Mouse (Mus musculus) heart, postnatal 10 days (tissue): Measurements from ENCODE around the gene Slc24a4. TPM values are rescaled to one million over a fixed set of nuclear protein-coding genes. Genes with fewer than 3 reads are reported as not detected.
A peak's percentile ranks its signal among the peaks of the same experiment; 100 is the strongest.

ENCODE experiments used
- DNase-seq, 2 experiments: peaks; one replicate each; pipeline ENCODE4 v3.0.0; 2021
- intact Hi-C: fragments of 180-260 bp; cut with DNase I; formaldehyde crosslinking; loops from one replicate; pipeline ENCODE4 v1.15.1; 2025
- total RNA-seq, 2 experiments: library from RNA; stranded (reverse); gene quantifications; 2 replicates each; pipeline ENCODE4 v1.2.3; 2021

Gene Slc24a4
- total RNA-seq, 2 experiments from 2014 or later, result 0.84 to 2.0 TPM

DNA sequence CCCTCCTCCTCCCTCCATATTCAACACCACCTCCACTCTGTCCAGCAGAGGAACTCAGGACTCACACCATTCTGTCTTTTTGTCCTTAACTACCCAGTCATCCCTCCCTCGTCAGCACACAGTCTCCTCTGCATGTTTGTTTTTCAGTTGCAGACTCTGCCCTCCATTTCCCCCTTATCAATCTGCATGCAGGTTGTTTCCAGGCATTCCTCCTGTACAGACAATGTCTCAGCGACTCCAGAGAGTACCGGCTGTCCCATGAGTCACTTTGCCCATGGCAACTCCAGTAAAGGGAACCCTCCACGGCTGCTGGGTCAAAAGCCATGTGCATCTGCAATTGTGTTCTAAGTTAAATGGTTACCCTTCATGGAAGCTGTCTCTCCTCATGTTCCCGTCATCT is 170.7 kb downstream of the Slc24a4 start:
- intact Hi-C loops, result no loop called here
- no peak for DNase-seq

DNA sequence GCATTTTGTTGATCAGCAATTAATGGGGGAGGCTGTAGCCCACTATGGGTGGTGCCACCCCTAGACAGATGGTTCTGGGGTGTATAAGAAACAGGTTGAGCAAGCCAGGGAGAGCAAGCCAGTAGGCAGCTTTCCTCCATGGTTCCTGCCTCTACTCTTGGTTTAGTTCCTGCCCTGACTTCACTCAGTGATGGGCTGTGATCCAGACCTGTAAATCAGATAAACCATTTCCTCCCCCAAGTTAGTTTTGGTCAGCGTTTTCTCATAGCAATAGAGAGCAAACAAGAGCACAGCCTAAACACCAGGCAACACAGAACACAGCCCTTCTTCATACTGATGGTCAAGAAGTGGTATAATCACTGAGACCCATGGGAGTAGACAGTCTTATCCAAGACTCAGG is 173.1 kb downstream of the Slc24a4 start:
- DNase-seq, result no peak
- intact Hi-C loops, result no loop called here

DNA sequence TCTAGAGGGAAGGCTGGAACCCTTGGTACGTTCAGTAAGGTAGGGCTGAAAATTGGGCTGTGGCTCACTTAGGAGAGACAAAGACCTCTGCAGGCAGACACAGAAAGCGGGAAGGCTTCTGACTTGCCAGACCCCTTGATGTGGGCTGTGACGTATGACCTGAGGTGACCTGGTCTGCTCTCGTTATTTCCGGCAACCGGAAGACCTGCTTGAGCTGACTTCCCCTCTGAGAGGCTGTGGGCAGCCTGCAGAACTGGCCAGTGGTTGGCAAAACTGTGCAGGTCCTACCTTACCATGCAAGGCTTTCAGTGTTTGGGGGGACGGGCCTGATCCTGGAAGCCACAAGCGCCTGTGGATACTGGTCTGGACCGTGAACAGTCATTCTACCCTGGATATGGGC is 173.8 kb downstream of the Slc24a4 start:
- intact Hi-C loops, result loop anchor here (2.0 kb wide), 1 partner anchor 18 kb away; no protein-coding TSS in a partner anchor
- DNase-seq, result no peak

DNA sequence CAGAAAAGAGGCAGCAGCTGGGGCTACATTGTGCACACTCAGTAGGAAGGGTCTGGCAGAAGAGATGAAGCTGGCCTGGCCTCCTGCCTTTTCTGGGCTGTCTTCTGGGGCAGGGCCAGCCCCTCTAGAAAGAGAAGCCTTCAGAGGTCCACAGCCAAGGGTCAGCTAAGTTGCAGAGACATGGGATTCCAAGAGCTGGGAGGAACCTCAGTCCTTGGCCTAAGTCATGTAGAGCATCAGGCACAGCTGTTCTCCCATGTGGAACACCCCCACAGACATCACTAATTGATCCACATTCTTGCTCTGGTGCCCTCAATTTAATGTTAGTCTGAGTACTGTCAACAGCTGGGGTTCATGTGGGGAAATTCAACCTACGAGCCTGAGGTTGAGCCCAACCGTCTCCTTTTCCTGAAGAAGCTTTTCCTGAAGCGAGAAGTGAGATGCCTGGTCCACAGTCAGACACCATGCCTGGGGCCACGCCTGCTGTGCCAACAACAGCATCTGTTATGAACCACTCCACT is 174.4 kb downstream of the Slc24a4 start:
- peak; percentile 77 to 82 for DNase-seq
- intact Hi-C loops, result loop anchor here (2.0 kb wide), 1 partner anchor 18 kb away; no protein-coding TSS in a partner anchor

DNA sequence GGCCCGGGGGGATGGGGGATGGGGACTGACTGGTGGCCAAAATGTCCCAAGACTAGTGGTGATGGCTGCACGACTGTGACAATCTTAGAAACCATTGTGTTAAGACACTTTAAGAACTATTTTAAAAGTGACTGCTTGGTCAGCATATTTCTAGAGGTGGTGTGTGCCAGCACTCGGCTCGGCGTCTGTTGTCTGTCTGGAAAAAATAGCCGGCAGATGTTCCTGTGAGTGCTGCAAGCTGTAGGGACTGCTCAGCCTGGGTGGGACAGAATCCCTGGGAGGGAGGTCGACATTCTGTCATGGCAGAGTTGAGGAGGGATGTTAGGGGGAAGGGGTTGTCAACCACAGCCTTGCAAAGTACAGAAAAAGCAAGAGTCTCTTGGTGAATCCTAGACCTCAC is 175.3 kb downstream of the Slc24a4 start:
- no peak for DNase-seq
- intact Hi-C loops, result loop anchor here (2.0 kb wide), 1 partner anchor 19 kb away; no protein-coding TSS in a partner anchor

DNA sequence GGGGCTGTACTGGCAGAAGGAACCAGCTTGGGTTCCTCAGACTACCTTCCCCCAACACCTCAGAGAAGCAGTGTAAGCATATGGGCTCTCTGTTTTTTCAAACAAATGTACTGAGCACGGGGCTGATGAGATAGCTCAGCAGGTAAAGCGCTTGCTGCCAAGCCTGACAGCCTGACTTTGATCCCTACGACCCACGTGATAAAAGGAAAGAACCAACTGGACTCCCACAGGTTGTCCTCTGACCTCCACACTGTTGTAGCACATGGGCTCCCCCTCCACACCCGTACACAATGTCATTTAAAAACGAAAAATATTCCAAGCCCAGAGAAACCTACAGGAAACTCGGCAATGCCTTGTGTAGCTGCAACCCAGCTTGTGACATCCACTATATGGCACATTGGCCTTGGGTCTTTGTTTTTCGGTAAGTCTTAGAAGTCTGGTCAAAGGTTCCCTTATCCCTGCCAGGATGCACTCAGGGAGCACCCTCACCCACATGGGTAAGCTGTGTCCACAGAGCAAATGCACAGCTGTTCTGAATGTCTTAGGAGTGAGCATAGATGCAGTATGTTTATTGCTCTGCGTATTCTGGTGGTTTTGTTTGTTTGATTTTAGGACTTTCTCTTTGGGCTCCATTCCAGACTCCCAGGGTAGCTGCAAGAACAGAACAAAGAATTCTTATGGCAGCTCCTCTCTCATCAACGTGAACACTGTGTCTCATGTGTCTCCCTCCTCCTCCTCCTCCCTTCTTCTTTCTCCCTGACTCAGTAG is 176.7 kb downstream of the Slc24a4 start:
- no peak for DNase-seq
- intact Hi-C loops, result no loop called here

DNA sequence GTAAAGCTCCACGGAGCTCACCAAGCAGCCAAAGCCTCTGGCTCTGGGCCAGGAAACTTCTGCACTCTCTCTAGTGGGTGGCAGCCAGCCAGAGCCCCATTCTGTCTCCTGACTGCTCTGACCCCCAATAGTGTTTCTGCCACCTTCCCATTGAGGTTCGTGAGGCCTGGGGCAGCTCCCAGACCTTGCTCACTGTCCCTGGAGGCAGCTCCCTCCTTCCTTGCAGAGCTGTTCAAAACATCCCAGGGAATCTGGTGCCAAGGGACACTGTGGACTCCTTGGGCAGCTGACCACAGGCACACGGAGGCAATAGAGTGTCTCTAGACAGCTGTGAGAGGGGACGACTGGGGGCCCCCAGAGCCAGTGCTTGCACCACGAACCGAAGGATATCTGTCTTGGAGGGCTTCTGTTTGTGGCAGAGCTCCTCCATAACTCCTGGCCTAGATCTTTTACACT is 179.5 kb downstream of the Slc24a4 start:
- intact Hi-C loops, result no loop called here
- DNase-seq, result peak; percentile 79 to 80

DNA sequence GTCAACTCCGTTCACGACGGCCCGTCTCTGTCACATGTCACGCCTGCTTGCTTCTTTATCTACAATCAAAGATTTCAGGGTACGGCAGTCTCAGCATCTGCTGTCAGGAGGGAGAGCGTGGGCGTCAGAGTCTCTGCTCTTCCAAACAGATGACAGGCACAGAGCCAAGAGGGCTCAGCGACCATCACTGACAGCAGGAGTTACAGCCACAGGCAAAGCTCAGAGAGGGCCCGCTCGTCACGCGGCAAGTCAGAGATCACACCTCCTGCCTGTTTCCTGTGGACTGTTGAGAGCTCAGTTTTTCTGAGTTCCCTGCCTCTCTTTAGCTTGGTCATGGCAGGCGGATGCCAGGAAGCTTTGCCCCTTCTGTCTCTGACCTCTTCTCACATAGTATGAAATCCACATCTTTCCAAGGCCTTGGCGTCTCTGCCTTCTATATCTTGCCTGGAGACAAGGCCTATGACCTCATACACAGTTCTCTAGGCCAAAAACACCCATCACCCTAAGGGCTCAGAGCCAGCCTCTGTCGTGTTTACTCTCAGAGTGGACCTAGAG is 180.0 kb downstream of the Slc24a4 start:
- intact Hi-C loops, result no loop called here
- peak; percentile 71 to 81 for DNase-seq

DNA sequence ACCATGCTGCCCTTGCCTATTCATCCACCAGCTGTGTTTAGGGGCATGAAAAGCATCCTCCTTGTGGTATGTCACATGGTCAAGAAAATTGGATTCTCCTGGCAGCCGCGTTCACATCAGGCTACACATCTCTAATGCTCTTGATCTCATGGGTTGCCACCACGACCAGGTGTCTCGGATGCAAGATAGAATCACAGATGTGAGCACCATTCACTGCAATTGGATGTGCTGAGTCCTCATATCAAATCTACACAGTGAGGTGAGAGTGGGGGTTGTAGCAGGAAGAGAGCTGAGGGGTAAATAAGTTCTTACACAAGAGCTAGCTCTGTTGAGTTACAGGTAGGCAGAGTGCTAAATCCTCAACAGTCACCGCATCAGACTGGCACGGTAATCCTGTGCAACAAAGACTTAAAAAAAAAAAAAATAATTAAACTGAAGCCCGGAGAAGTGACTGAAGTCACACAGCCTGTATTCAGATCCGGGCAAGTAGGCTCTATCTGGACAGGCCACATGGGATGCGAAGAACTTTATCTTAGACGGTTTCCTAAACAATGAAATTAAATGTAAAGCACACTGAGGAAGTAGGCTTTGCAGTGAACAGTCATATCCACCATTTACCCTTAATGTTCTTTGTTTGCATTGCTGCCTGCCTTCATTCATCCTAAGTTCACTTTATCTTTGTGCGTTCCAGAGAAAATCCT is 180.7 kb downstream of the Slc24a4 start:
- DNase-seq, result no peak
- intact Hi-C loops, result no loop called here

DNA sequence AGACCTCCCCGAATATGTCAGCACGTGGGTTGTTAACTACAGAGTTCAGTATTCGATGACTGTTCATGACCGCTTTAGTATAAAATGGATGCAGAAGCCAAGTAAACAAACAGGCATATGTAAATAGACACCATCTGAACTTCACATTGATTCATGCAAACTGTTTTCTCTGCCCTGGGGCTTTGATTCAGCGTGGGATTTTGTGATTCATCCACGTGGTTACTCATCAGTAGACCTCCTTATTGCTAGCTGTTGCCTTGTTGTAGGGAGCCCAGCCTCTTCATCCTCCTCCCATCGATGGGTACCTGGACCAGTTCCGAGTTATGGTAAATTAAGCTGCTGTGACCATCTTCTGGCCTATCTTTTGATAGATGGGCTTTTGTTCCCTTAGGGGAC is 181.3 kb downstream of the Slc24a4 start:
- DNase-seq, result no peak
- intact Hi-C loops, result no loop called here

DNA sequence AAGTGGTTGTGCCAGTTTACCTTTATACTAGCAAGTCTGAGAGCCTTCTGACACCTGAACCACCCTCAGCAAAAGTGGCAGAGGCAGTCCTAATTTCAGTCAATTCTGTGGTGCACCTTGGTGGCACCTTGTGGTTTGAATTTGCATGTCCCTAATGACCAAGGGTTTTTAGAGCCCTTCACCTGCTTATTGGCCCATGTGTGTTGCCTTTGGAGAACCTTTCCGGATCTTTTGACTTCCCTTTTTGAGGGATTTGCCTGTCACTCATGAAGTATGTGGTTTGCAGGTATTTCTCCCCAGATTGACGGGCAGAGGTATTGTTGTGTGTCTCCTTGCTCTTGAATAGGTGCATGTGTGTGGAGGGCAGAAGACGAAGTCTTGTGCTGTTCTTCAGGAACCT is 181.7 kb downstream of the Slc24a4 start:
- no peak for DNase-seq
- intact Hi-C loops, result no loop called here

DNA sequence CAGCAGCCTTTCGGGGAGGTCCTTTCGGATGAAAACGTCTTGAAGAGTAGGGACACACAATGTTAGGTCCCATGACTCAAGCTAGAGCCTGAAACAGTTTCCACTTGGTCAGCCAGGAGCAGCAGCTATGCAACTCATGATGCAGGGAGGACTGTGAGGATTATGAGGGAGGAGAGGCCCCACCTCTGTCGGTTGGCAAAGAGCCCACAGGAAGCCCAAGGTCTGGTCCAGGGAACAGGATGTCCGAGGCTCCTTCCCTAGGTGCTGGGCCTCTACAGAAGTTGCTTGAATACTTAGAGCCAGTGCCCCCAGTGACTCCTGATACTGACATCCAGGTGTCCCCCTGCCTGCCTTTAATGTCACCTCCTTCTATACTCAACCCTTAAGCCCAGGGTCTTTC is 182.9 kb downstream of the Slc24a4 start:
- no peak for DNase-seq
- intact Hi-C loops, result no loop called here

Other genes with a start within 250 kb of the Slc24a4 start
- 10 to 100 TPM; 32.1 to 34.5 TPM for gene Trip11, start 215.5 kb upstream of the Slc24a4 start, total RNA-seq
- 10 to 100 TPM in 1 of 2 experiments, 1 to 10 TPM in 1; 9.9 to 14.0 TPM for gene Atxn3, start 170.5 kb upstream of the Slc24a4 start, total RNA-seq
- gene Cpsf2, start 152.7 kb upstream of the Slc24a4 start, total RNA-seq, result 10 to 100 TPM; 20.3 to 20.9 TPM
- 10 to 100 TPM; 21.2 to 27.4 TPM for gene Rin3, start 154.3 kb downstream of the Slc24a4 start, total RNA-seq